Mouse (Mus musculus) liver, adult 2 months (tissue): ENCODE measurements at regions not wholly inside any gene's neighbourhood (a gene's known extent, or its start where the extent isn't known, plus 50 kb on each side); places are given as distances from the start of the nearest gene placed in this dataset.

Source experiments
- DNase-seq: peaks from one replicate; pipeline ENCODE4 v3.0.0-alpha.2; 2011; ENCODE audit warnings: low read depth, low spot score; ENCODE audit errors: extremely low read depth
- H3K27ac ChIP-seq: fragments of 200-500 bp; replicated peaks from 2 replicates; pipeline ENCODE4 v1.5.1; 2012; ENCODE audit warnings: low read depth, mild to moderate bottlenecking, control low read depth, inconsistent platforms, low read length; ENCODE audit not compliant: insufficient read depth
- H3K27me3 ChIP-seq: fragments of 200-500 bp; 2 replicates; pipeline ENCODE4 v1.6.1; 2012; ENCODE audit warnings: mild to moderate bottlenecking, moderate library complexity, low read length, inconsistent platforms; ENCODE audit not compliant: control insufficient read depth, insufficient read depth
- H3K36me3 ChIP-seq: fragments of 200-500 bp; 2 replicates; pipeline ENCODE4 v1.6.1; 2012; ENCODE audit warnings: low read length, inconsistent platforms; ENCODE audit not compliant: control insufficient read depth, insufficient read depth
- H3K4me1 ChIP-seq: fragments of 200-500 bp; 2 replicates; pipeline ENCODE4 v1.6.1; 2011; ENCODE audit warnings: low read length; ENCODE audit not compliant: control insufficient read depth, insufficient read depth
- H3K4me3 ChIP-seq: fragments of 200-500 bp; 2 replicates; pipeline ENCODE4 v1.5.1; 2011; ENCODE audit warnings: low read depth, mild to moderate bottlenecking, control low read depth, low read length, moderate library complexity; ENCODE audit not compliant: insufficient read depth
- H3K79me2 ChIP-seq: fragments of 200-500 bp; 2 replicates; pipeline ENCODE4 v1.6.1; 2012; ENCODE audit warnings: inconsistent platforms, mild to moderate bottlenecking, low read length, moderate library complexity; ENCODE audit not compliant: control insufficient read depth, insufficient read depth
- H3K9ac ChIP-seq: fragments of 200-500 bp; 2 replicates; pipeline ENCODE4 v1.6.1; 2012; ENCODE audit warnings: low read depth, mild to moderate bottlenecking, control low read depth, inconsistent platforms, low read length
- CTCF ChIP-seq: fragments of 200-500 bp; IDR thresholded peaks from 2 replicates; pipeline ENCODE4 v1.5.1; 2011; ENCODE audit warnings: low read depth, low read length, control low read depth
- POLR2A ChIP-seq: fragments of 200-500 bp; IDR thresholded peaks from 2 replicates; pipeline ENCODE4 v1.6.1; 2011; ENCODE audit warnings: low read length, control low read depth; ENCODE audit not compliant: insufficient read depth; ENCODE audit errors: extremely low read depth
- WGBS: fragments of 180-500 bp; shearing (Covaris S2); methylation state at CpG from one replicate; pipeline ENCODE4 v1.1.7; 2018; 5-methylcytosine and 5-hydroxymethylcytosine counted together

DNA sequence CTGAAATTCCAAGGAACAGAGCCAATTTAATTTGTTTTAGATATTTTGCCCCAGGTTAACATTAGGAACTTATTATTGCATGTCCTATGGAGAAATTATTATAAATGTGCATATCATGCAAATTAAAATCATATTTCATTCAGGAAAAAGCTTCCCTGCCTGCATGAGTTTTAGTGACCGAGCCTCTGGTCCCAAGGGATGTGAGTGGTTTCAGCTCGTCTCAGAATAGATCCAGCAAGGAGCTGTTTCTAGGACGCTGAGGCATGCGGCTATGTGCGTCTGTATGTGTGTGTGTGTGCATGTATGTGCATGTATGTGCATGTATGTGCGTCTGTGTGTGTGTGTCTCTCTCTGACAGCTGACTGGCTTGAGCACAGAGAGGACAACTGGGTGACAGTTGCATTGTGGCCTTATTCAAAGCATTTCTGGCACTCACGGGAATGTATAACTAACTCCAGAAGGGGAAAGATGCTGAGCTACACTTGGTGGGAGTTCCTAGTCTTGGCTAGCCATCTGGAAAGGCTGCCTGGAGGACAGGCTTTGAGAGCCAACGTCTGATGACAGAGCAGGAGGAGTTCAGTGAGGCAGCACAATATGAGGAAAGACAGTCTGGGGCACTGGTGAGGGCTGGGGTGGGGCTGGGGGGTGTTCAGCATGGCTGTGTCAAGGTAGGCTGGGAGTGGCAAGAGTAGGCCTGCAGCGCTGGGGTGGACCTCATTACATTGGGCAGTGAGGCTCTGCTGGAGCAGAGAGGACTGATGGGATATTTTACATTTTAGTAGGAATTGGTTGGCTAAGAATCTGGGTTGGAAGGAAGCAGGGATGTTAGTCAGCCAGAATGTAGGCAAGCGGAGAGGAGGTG, 75.8 kb downstream of the Rpl14 start:
- TF ChIP-seq CTCF, result no peak
- TF ChIP-seq POLR2A, result no peak
- 90% methylated on average over 10 of the region's 10 CpGs for WGBS
- DNase-seq, result no peak

DNA sequence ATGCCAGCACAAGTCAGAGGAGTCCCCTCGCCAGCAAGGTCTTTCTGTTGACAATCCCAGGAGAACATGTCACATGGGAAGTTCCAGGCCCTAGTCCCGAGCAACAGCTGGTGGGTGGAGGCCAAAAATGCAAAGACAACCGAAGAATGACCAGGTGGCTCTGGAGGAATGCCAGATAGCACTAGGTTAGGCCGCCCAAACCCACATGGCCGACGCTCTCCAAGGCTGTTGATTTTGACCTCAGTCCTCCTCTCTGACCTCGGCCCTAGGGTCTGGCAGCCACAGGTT, 76.4 kb downstream of the Rpl14 start:
- Histone ChIP-seq H3K4me1 (no peaks in the 10 kb centered on the region), H3K27me3 (no peaks in the 10 kb centered on the region), H3K4me3 (no peak overlapping the region), H3K27ac (no peak overlapping the region), H3K79me2 (no peaks in the 10 kb centered on the region), H3K9ac (no peak overlapping the region), H3K36me3 (no peaks in the 10 kb centered on the region)
- no peak for DNase-seq
- WGBS, result 78% methylated on average over 7 of the region's 7 CpGs
- TF ChIP-seq POLR2A, result no peak
- TF ChIP-seq CTCF, result no peak

More for the DNA sequence above, 75.8 kb downstream of the Rpl14 start:
- Histone ChIP-seq H3K27me3 (no peaks in the 10 kb centered on the region), H3K4me1 (no peaks in the 10 kb centered on the region), H3K27ac (no peak overlapping the region), H3K36me3 (no peaks in the 10 kb centered on the region), H3K79me2 (no peaks in the 10 kb centered on the region), H3K4me3 (no peak overlapping the region), H3K9ac (no peak overlapping the region)

DNA sequence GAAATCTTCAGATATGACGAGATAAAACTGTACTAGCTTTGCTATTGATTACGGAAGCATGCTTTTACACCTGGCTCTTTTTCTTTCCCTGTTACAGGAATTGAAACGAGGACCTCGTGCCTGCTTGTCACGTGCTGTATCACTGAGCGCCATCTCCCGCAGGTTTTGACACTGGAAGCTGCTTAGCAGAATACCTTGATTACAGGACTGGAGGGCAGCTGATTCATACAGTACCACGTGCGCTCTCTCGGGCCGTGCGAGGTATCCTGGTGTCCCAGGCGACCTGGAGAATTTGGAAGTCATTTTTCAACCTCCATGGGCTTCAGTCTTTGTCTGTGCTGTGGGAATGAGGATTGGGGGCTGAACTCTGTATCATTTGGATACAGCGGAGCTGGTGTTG, 81.5 kb downstream of the Rpl14 start:
- DNase-seq, result no peak
- H3K27ac ChIP-seq, result no peak overlapping the region
- H3K36me3 ChIP-seq, result no peaks in the 10 kb centered on the region
- WGBS, result 88% methylated on average over 14 of the region's 14 CpGs
- no peak for TF ChIP-seq POLR2A
- TF ChIP-seq CTCF, result no peak
- no peaks in the 10 kb centered on the region for H3K79me2 ChIP-seq
- no peak overlapping the region for H3K4me3 ChIP-seq
- no peaks in the 10 kb centered on the region for H3K4me1 ChIP-seq
- no peaks in the 10 kb centered on the region for H3K27me3 ChIP-seq
- no peak overlapping the region for H3K9ac ChIP-seq

DNA sequence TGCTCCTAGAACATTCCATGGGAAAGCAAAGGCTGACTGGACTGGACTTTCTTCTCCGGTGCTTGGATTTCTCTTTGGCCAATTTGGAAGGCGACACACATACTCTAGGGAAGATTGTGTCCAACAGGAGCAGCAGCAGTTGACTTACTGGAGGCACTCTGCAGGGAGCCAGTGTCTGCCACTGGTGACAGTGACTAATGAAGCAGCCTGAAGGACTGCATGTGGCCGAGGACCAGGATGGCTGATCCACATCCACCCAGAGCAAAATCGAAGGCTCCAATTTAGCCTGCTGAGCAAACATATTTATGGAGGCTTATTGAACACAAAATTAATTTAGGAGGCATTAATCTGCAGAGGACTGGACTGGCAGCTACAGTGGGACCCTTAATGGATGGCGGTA, 81.9 kb downstream of the Rpl14 start:
- WGBS, result 87% methylated on average over 5 of the region's 5 CpGs
- H3K79me2 ChIP-seq, result no peaks in the 10 kb centered on the region
- TF ChIP-seq CTCF (no peak), POLR2A (no peak)
- no peaks in the 10 kb centered on the region for H3K27me3 ChIP-seq
- no peaks in the 10 kb centered on the region for H3K4me1 ChIP-seq
- H3K4me3 ChIP-seq, result no peak overlapping the region
- no peak overlapping the region for H3K27ac ChIP-seq
- H3K9ac ChIP-seq, result no peak overlapping the region
- DNase-seq, result no peak
- no peaks in the 10 kb centered on the region for H3K36me3 ChIP-seq

DNA sequence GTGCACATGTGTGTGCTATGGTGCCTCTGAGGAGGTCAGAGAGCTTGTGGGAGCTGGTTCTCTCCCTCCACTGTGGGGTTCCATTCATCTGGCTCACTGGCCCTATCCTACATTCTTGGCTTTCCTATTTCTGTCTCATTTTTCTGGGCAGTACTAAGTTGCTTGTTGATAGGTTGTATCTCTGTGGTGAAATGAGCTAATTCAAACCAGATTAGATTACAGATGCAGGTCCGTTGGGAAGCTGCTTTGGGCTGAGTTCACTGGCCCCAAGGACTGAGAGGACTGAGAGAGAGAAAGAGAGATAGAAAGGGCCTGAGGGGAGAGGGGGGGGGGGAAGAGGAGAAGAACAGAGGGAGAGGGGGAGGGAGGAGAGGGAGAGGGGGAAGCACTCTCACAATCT, 83.5 kb downstream of the Rpl14 start:
- Histone ChIP-seq H3K79me2 (no peaks in the 10 kb centered on the region), H3K27me3 (no peaks in the 10 kb centered on the region), H3K9ac (no peak overlapping the region), H3K36me3 (no peaks in the 10 kb centered on the region), H3K27ac (no peak overlapping the region), H3K4me3 (no peak overlapping the region), H3K4me1 (no peaks in the 10 kb centered on the region)
- TF ChIP-seq CTCF (no peak), POLR2A (no peak)
- 50% methylated on average over 1 of the region's 1 CpGs for WGBS
- no peak for DNase-seq

DNA sequence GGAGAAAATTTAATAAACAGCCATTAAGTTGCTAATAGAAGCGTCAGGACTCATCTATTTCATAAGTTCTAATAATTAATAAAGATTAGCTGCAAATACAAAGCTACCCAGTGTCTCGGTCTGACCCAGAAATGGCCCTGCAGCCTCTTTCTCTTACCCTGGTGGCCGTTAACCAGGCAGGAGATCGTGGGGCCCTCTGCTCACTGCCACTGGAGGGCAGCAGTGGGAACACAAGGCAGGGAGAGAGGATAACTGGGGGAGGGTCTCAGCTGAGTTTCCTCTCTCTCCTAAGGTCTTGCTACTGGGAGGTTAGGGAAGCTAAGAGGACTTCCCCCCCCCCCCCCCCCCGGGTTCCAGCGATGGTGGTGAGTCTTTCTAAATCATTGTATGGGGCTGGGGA, 85.7 kb downstream of the Rpl14 start:
- no peaks in the 10 kb centered on the region for H3K36me3 ChIP-seq
- no peak for DNase-seq
- H3K4me3 ChIP-seq, result no peak overlapping the region
- no peaks in the 10 kb centered on the region for H3K4me1 ChIP-seq
- TF ChIP-seq CTCF, result peak; percentile 87
- no peak for TF ChIP-seq POLR2A
- 24% methylated on average over 6 of the region's 6 CpGs for WGBS
- H3K27ac ChIP-seq, result no peak overlapping the region
- no peaks in the 10 kb centered on the region for H3K27me3 ChIP-seq
- H3K79me2 ChIP-seq, result no peaks in the 10 kb centered on the region
- no peak overlapping the region for H3K9ac ChIP-seq
